Mouse (Mus musculus) ovary, adult 10 weeks (tissue): ENCODE results near the gene Prr13. TPM values are rescaled to one million over a fixed set of nuclear protein-coding genes. Genes with fewer than 3 reads are reported as not detected.

Experiments
- polyA plus RNA-seq: library from polyadenylated mRNA; stranded (reverse); fragments of 350-450 nt; fragmentation: Illumina TruSeq; extraction: RNeasy Lipid Tissue Mini Kit (QIAGEN cat#74804); gene quantifications from one replicate; pipeline ENCODE4 v1.2.3, GENCODE M21; 2014

The Prr13 gene
- 37.5 TPM for polyA plus RNA-seq

GRCm38 (mm10) chr15:102458904-102459317 lies at the start of gene Prr13:
Gene Prr13 (plus strand): TSS chr15:102459028.

GRCm38 (mm10) chr15:102445146-102445545 lies 13.7 kb upstream of the Prr13 start, which contains the start of gene Amhr2:
Gene Amhr2 (plus strand): TSS chr15:102445367.

GRCm38 (mm10) chr15:102470183-102470604 lies 11.4 kb downstream of the Prr13 start, which contains the start of gene Pcbp2:
Gene Pcbp2 (plus strand): TSS chr15:102470539.

GRCm38 (mm10) chr15:102503447-102503846 lies 44.6 kb downstream of the Prr13 start, which contains the start of gene Gm10337:
Gene Gm10337 (plus strand): TSS chr15:102503722.

Other genes with a start within 250 kb of the Prr13 start
- gene Itgb7, start 227.1 kb upstream of the Prr13 start, polyA plus RNA-seq = not detected
- gene Rarg, start 201.5 kb upstream of the Prr13 start, polyA plus RNA-seq = 11.1 TPM
- not detected for gene Gm9918, start 188.5 kb upstream of the Prr13 start, polyA plus RNA-seq
- gene Mfsd5, start 179.6 kb upstream of the Prr13 start, polyA plus RNA-seq = 0.94 TPM
- gene Espl1, start 162.8 kb upstream of the Prr13 start, polyA plus RNA-seq = 0.57 TPM
- 58.6 TPM for gene Pfdn5, start 132.9 kb upstream of the Prr13 start, polyA plus RNA-seq
- gene Myg1, start 127.3 kb upstream of the Prr13 start, polyA plus RNA-seq = 5.9 TPM
- gene Aaas, start 108.3 kb upstream of the Prr13 start, polyA plus RNA-seq = 10.5 TPM
- 0.46 TPM for gene Sp7, start 91.8 kb upstream of the Prr13 start, polyA plus RNA-seq
- 167 TPM for gene Sp1, start 52.9 kb upstream of the Prr13 start, polyA plus RNA-seq
- gene Amhr2, start 13.7 kb upstream of the Prr13 start, polyA plus RNA-seq = 1.1 TPM
- 1,145 TPM for gene Pcbp2, start 11.5 kb downstream of the Prr13 start, polyA plus RNA-seq
- not detected for gene Gm10337, start 44.7 kb downstream of the Prr13 start, polyA plus RNA-seq
- 5.3 TPM for gene Map3k12, start 58.0 kb downstream of the Prr13 start, polyA plus RNA-seq
- 0.66 TPM for gene Tarbp2, start 59.2 kb downstream of the Prr13 start, polyA plus RNA-seq
- not detected for gene Npff, start 65.9 kb downstream of the Prr13 start, polyA plus RNA-seq
- gene Gm28047, start 166.0 kb downstream of the Prr13 start, polyA plus RNA-seq = not detected
- gene Atf7, start 166.4 kb downstream of the Prr13 start, polyA plus RNA-seq = 68.1 TPM
- gene Atp5g2, start 213.3 kb downstream of the Prr13 start, polyA plus RNA-seq = 19.7 TPM